Mouse (Mus musculus) bone marrow macrophage, adult 2 months (primary cell): ENCODE measurements at regions not wholly inside any gene's neighbourhood (a gene's known extent, or its start where the extent isn't known, plus 50 kb on each side); places are given as distances from the start of the nearest gene placed in this dataset.

ENCODE experiments used
- CTCF ChIP-seq: IDR thresholded peaks from 2 replicates; pipeline ENCODE4 v1.5.1; 2012; ENCODE audit warnings: low read depth, mild to moderate bottlenecking, low read length, moderate library complexity
- POLR2A ChIP-seq: IDR thresholded peaks from 2 replicates; pipeline ENCODE4 v1.6.1; 2012; ENCODE audit warnings: mild to moderate bottlenecking, low read depth, low read length, borderline replicate concordance

GRCm38 (mm10) chr17:49337881-49338280 lies 90.3 kb upstream of the Mocs1 start:
- TF ChIP-seq CTCF (no peak), POLR2A (no peak)
